16 mouse cellular contexts compared by ENCODE assay signal in genomic region chr9:48407549-48408327, GRCm38 (mm10). TPM values are rescaled to one million over a fixed set of nuclear protein-coding genes. Genes with fewer than 3 reads are reported as not detected.
DNase-seq lines count a peak whose midpoint lies in the region; ATAC-seq lines count a peak whose summit lies in the region.
"Had no signal": no experiment of that assay in that cellular context is flagged by ENCODE, and none has a peak within 500 bp of the region (broad histone marks: within the 10 kb centered on the region; RNA-seq: fewer than 3 reads in every experiment).

No protein-coding gene starts in this region.

- DNase-seq in kidney, postnatal 36 days: peak; percentile 8 to 22
- DNase-seq in CD8-positive naive resting alpha-beta T cell, adult 2 months (ENCODE audit: low read depth in 2 of 2, low spot score in 2 of 2): peak; percentile 36 to 44
- DNase-seq in Muller cell, postnatal 12 days (ENCODE audit: inconsistent ontology term): peak; percentile 16
- peak; percentile 53 for DNase-seq in fibroblast of lung, adult 2 months (ENCODE audit: low read depth)
- DNase-seq: heart, postnatal 10 days; liver, embryonic 13.5 days; lung, postnatal 4 days; right cerebral cortex, adult 18-20 months had no signal

- no peak overlapping the region for H3K4me3 ChIP-seq in kidney, embryonic 15.5 days (replicated peaks)
- no peak overlapping the region for H3K4me3 ChIP-seq in hindbrain, embryonic 13.5 days
- H3K4me3 ChIP-seq: embryonic facial prominence, embryonic 15.5 days; layer of hippocampus, adult 2 months; liver, embryonic 13.5 days; midbrain, embryonic 15.5 days; neural tube, embryonic 12.5 days had no signal

- no peak overlapping the region for H3K9ac ChIP-seq in kidney, embryonic 15.5 days
- H3K9ac ChIP-seq in hindbrain, embryonic 13.5 days: no peak overlapping the region
- H3K9ac ChIP-seq: embryonic facial prominence, embryonic 15.5 days; liver, embryonic 13.5 days; midbrain, embryonic 15.5 days; neural tube, embryonic 12.5 days had no signal

- no peak overlapping the region for H3K27ac ChIP-seq in kidney, embryonic 15.5 days
- H3K27ac ChIP-seq in hindbrain, embryonic 13.5 days: no peak overlapping the region
- H3K27ac ChIP-seq: embryonic facial prominence, embryonic 15.5 days; hindbrain, postnatal 0 days; layer of hippocampus, adult 2 months; liver, embryonic 13.5 days; midbrain, embryonic 15.5 days; neural tube, embryonic 12.5 days had no signal

- ATAC-seq in kidney, embryonic 15.5 days (replicated peaks; ENCODE audit: low FRiP score): no peak
- no peak for ATAC-seq in hindbrain, embryonic 13.5 days (ENCODE audit: low FRiP score)
- no peak for ATAC-seq in megakaryocyte, adult 5-6 weeks (ENCODE audit: poor library complexity, severe bottlenecking)
- ATAC-seq: hindbrain, postnatal 0 days; midbrain, embryonic 15.5 days had no signal

- H3K9me3 ChIP-seq in kidney, embryonic 15.5 days (replicated peaks): no peaks in the 10 kb centered on the region
- H3K9me3 ChIP-seq in hindbrain, embryonic 13.5 days: no peaks in the 10 kb centered on the region
- H3K9me3 ChIP-seq: embryonic facial prominence, embryonic 15.5 days; liver, embryonic 13.5 days; midbrain, embryonic 15.5 days; neural tube, embryonic 12.5 days had no signal

- H3K36me3 ChIP-seq in kidney, embryonic 15.5 days: no peaks in the 10 kb centered on the region
- no peaks in the 10 kb centered on the region for H3K36me3 ChIP-seq in hindbrain, embryonic 13.5 days
- H3K36me3 ChIP-seq: embryonic facial prominence, embryonic 15.5 days; liver, embryonic 13.5 days; midbrain, embryonic 15.5 days; neural tube, embryonic 12.5 days had no signal

- H3K4me1 ChIP-seq in kidney, embryonic 15.5 days: no peaks in the 10 kb centered on the region
- H3K4me1 ChIP-seq in hindbrain, embryonic 13.5 days (replicated peaks): no peaks in the 10 kb centered on the region
- H3K4me1 ChIP-seq: embryonic facial prominence, embryonic 15.5 days; midbrain, embryonic 15.5 days; neural tube, embryonic 12.5 days had no signal

- WGBS in kidney, embryonic 15.5 days: 72% methylated on average over 10 of the region's 10 CpGs
- WGBS in hindbrain, embryonic 13.5 days: 85% methylated on average over 10 of the region's 10 CpGs

- no peak overlapping the region for H3K4me2 ChIP-seq in kidney, embryonic 15.5 days
- no peak overlapping the region for H3K4me2 ChIP-seq in hindbrain, embryonic 13.5 days
- H3K4me2 ChIP-seq: embryonic facial prominence, embryonic 15.5 days; liver, embryonic 13.5 days; midbrain, embryonic 15.5 days; neural tube, embryonic 12.5 days had no signal

- no peaks in the 10 kb centered on the region for H3K27me3 ChIP-seq in kidney, embryonic 15.5 days
- no peaks in the 10 kb centered on the region for H3K27me3 ChIP-seq in hindbrain, embryonic 13.5 days
- H3K27me3 ChIP-seq: embryonic facial prominence, embryonic 15.5 days; liver, embryonic 13.5 days; midbrain, embryonic 15.5 days; neural tube, embryonic 12.5 days had no signal

RNA-seq across cellular contexts. Expression of gene Nxpe2, which starts 54.5 kb away (rescaled TPM):
- polyA plus RNA-seq in kidney, embryonic 15.5 days (2015; fragmentation: Nextera tagmentation; extraction: Ambion mirVana): 2.0 and 2.7 TPM in 2 replicates
- polyA plus RNA-seq in hindbrain, embryonic 13.5 days (2015; fragmentation: Nextera tagmentation; extraction: Ambion mirVana): 0.30 and 0.91 TPM in 2 replicates
- 6.7 and 12.1 TPM in 2 replicates for total RNA-seq in megakaryocyte, adult 5-6 weeks (2015)
- total RNA-seq in megakaryocyte, adult 5-6 weeks (2017): 1.6 and 9.4 TPM in 2 replicates
- total RNA-seq: hindbrain, postnatal 0 days had no signal
